Mouse (Mus musculus): ENCODE results near the gene Sorbs1.

DNA sequence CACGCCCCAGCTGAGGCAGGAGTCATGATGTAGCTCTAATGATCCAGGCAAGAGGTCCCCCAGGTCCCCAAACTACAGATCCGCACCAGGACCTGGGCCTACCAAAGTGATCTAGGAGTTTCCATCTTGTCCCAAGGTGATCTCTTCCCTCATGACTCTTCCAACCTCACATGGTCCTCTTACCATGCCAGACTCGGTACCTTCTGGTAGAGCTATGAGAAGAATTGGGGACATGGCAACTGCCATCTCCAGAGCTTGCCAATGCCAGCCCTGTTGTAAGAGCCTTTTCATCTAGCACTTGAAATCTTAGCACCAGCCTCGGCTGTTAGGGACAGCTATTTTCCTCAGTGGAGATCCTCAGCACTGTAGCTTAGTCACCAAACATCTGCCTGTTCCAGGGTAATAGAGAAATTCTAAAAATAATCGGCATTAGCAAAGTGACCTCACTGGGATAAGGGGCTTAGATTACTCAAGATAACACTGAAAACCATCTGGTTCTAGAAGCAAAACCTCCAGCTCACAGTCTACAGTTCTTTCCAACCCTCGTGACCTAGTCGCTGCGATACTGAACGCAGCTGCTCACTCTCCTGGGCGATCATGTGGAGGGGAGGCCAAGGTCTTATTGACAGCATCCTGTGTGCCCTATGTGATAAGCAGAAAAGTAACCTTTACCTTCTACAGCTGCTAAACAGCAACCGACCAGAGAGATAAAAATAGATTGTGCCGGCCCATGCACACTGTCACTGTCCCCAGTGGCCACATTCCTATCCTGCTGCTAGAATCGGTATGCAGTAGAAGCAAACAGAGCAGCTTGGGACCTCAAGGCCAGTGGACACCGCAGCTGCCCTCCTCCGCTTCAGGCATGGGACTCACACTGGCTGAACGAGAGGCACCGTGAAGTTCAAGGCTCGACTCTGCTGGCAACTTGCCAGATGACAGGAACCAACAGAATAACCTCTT lies 143.4 kb downstream of the Sorbs1 start:
- TF ChIP-seq CTCF (IDR thresholded peaks at IDR 0.05; ENCODE audit: extremely low read depth, insufficient read length, insufficient replicate concordance, low read depth, low read length) (no peak), POLR2A (IDR thresholded peaks at IDR 0.05; ENCODE audit: low read depth, low read length) (no peak)
